Mouse (Mus musculus): ENCODE measurements at regions not wholly inside any gene's neighbourhood (a gene's known extent, or its start where the extent isn't known, plus 50 kb on each side); places are given as distances from the start of the nearest gene placed in this dataset.

DNA sequence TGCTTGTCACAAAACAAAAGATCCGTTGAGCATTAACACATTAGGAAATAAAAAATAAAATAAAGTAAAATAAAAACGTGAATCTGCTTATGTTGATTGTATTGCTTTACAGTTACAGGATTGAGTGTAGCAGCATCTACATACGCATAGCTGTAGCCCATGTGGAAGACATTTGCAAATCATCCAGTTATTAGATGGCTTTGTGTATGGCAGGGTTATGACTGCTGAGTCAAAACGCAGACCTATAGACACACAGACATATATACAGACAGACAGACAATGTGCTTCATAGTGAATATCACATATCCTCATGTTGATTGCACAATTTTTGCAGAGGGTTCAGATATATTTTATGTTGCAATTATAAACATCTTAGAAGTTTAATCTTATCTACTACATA lies 64.5 kb downstream of the Gm11146 start:
- Histone ChIP-seq H3K4me1 (ENCODE audit: control insufficient read depth, insufficient read depth, low read length) (peaks cover 7% of the 10 kb centered on the region; the same call in 1 of the 2 replicates), H3K9me3 (ENCODE audit: control insufficient read depth, low read length) (no peaks in the 10 kb centered on the region), H3K4me2 (ENCODE audit: low read depth, low read length) (peak overlapping the region; percentile 49), H3K27me3 (ENCODE audit: control insufficient read depth, insufficient read depth, low read length) (no peaks in the 10 kb centered on the region), H3K4me3 (ENCODE audit: low read depth, low read length) (peak overlapping the region; percentile 24; the same call in 1 of the 2 replicates), H3K36me3 (ENCODE audit: control insufficient read depth, insufficient read depth, low read length) (no peaks in the 10 kb centered on the region), H3K9ac (replicated peaks; ENCODE audit: low read depth, low read length) (peak overlapping the region; percentile 59), H3K27ac (ENCODE audit: low read depth, low read length) (peak overlapping the region; percentile 95)
- ATAC-seq (ENCODE audit: low read depth): peak; percentile 49
- WGBS: 37% methylated on average over 4 of the region's 4 CpGs

- no peaks in the 10 kb centered on the region for H3K27me3 ChIP-seq (ENCODE audit: control insufficient read depth, insufficient read depth, low read length)
- peak overlapping the region; percentile 24 for H3K4me3 ChIP-seq (ENCODE audit: low read depth, low read length)
- H3K4me2 ChIP-seq (ENCODE audit: low read depth, low read length): peak overlapping the region; percentile 49
- H3K36me3 ChIP-seq (ENCODE audit: control insufficient read depth, insufficient read depth, low read length): no peaks in the 10 kb centered on the region
- H3K27ac ChIP-seq (ENCODE audit: low read depth, low read length): peak overlapping the region; percentile 95
- peaks cover 7% of the 10 kb centered on the region; the same call in 1 of the 2 replicates for H3K4me1 ChIP-seq (ENCODE audit: control insufficient read depth, insufficient read depth, low read length)
- no peaks in the 10 kb centered on the region for H3K9me3 ChIP-seq (ENCODE audit: control insufficient read depth, low read length)
- 20% methylated on average over 10 of the region's 10 CpGs for WGBS
- peak; percentile 90 for ATAC-seq (ENCODE audit: low read depth)
- H3K9ac ChIP-seq (replicated peaks; ENCODE audit: low read depth, low read length): peak overlapping the region; percentile 59
Observed at GRCm38 (mm10) chr16:77536746-77537145, 65.1 kb downstream of the Gm11146 start.

- peak; percentile 85 for ATAC-seq (ENCODE audit: low read depth)
- H3K9ac ChIP-seq (replicated peaks; ENCODE audit: low read depth, low read length): peak overlapping the region; percentile 59
- peak overlapping the region; percentile 49 for H3K4me2 ChIP-seq (ENCODE audit: low read depth, low read length)
- 19% methylated on average over 6 of the region's 6 CpGs for WGBS
- H3K36me3 ChIP-seq (ENCODE audit: control insufficient read depth, insufficient read depth, low read length): no peaks in the 10 kb centered on the region
- no peaks in the 10 kb centered on the region for H3K27me3 ChIP-seq (ENCODE audit: control insufficient read depth, insufficient read depth, low read length)
- H3K4me1 ChIP-seq (ENCODE audit: control insufficient read depth, insufficient read depth, low read length): peaks cover 7% of the 10 kb centered on the region; the same call in 1 of the 2 replicates
- H3K27ac ChIP-seq (ENCODE audit: low read depth, low read length): peak overlapping the region; percentile 95
- no peaks in the 10 kb centered on the region for H3K9me3 ChIP-seq (ENCODE audit: control insufficient read depth, low read length)
- H3K4me3 ChIP-seq (ENCODE audit: low read depth, low read length): peak overlapping the region; percentile 24
Observed at GRCm38 (mm10) chr16:77536314-77536713, 65.6 kb downstream of the Gm11146 start.

- peak overlapping the region; percentile 2; the same call in 1 of the 2 replicates for H3K27ac ChIP-seq (ENCODE audit: low read depth, low read length)
- ATAC-seq (ENCODE audit: low read depth): no peak
- peaks cover 7% of the 10 kb centered on the region; the same call in 1 of the 2 replicates for H3K4me1 ChIP-seq (ENCODE audit: control insufficient read depth, insufficient read depth, low read length)
- H3K9ac ChIP-seq (replicated peaks; ENCODE audit: low read depth, low read length): no peak overlapping the region
- H3K4me3 ChIP-seq (ENCODE audit: low read depth, low read length): no peak overlapping the region
- no peaks in the 10 kb centered on the region for H3K27me3 ChIP-seq (ENCODE audit: control insufficient read depth, insufficient read depth, low read length)
- H3K9me3 ChIP-seq (ENCODE audit: control insufficient read depth, low read length): no peaks in the 10 kb centered on the region
- H3K36me3 ChIP-seq (ENCODE audit: control insufficient read depth, insufficient read depth, low read length): no peaks in the 10 kb centered on the region
- no peak overlapping the region for H3K4me2 ChIP-seq (ENCODE audit: low read depth, low read length)
- WGBS: 86% methylated on average over 3 of the region's 3 CpGs
Observed at GRCm38 (mm10) chr16:77535021-77535420, 66.9 kb downstream of the Gm11146 start.

GRCm38 (mm10) chr16:77531596-77531995 lies 70.3 kb downstream of the Gm11146 start:
- H3K36me3 ChIP-seq (ENCODE audit: control insufficient read depth, insufficient read depth, low read length): no peaks in the 10 kb centered on the region
- H3K9me3 ChIP-seq (ENCODE audit: control insufficient read depth, low read length): no peaks in the 10 kb centered on the region
- no peak overlapping the region for H3K4me3 ChIP-seq (ENCODE audit: low read depth, low read length)
- no peak overlapping the region for H3K4me2 ChIP-seq (ENCODE audit: low read depth, low read length)
- H3K9ac ChIP-seq (replicated peaks; ENCODE audit: low read depth, low read length): no peak overlapping the region
- H3K27me3 ChIP-seq (ENCODE audit: control insufficient read depth, insufficient read depth, low read length): no peaks in the 10 kb centered on the region
- no peak for ATAC-seq (ENCODE audit: low read depth)
- 27% methylated on average over 10 of the region's 10 CpGs for WGBS
- no peaks in the 10 kb centered on the region for H3K4me1 ChIP-seq (ENCODE audit: control insufficient read depth, insufficient read depth, low read length)
- H3K27ac ChIP-seq (ENCODE audit: low read depth, low read length): peak overlapping the region; percentile 44

- Histone ChIP-seq H3K9me3 (ENCODE audit: control insufficient read depth, low read length) (no peaks in the 10 kb centered on the region), H3K9ac (replicated peaks; ENCODE audit: low read depth, low read length) (no peak overlapping the region), H3K27me3 (ENCODE audit: control insufficient read depth, insufficient read depth, low read length) (no peaks in the 10 kb centered on the region), H3K4me3 (ENCODE audit: low read depth, low read length) (no peak overlapping the region), H3K27ac (ENCODE audit: low read depth, low read length) (no peak overlapping the region), H3K4me2 (ENCODE audit: low read depth, low read length) (no peak overlapping the region), H3K4me1 (ENCODE audit: control insufficient read depth, insufficient read depth, low read length) (no peaks in the 10 kb centered on the region), H3K36me3 (ENCODE audit: control insufficient read depth, insufficient read depth, low read length) (no peaks in the 10 kb centered on the region)
- no peak for ATAC-seq (ENCODE audit: low read depth)
- 82% methylated on average over 1 of the region's 1 CpGs for WGBS
Observed at GRCm38 (mm10) chr16:77527951-77528350, 73.9 kb downstream of the Gm11146 start.

DNA sequence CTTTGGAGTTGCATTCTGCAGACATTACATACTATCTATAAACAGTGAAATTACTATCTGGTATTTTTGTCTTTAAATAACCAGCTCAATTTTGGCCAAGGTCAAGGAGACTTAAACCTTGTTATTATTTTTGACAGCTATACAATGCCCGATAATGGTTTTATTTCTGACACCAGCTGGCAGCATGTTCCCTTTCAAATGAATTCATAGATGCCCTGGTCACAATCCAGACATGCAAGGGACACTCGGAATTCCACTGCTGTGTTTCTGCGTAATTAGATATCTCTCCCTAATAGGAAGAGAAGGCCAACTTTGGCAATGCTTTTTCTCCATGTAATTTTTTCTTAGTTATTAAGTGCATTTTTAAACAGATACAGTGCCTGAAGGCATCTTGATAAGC lies 87.3 kb downstream of the Gm11146 start:
- ATAC-seq (ENCODE audit: low read depth): no peak
- no peaks in the 10 kb centered on the region for H3K27me3 ChIP-seq (ENCODE audit: control insufficient read depth, insufficient read depth, low read length)
- no peaks in the 10 kb centered on the region for H3K36me3 ChIP-seq (ENCODE audit: control insufficient read depth, insufficient read depth, low read length)
- 43% methylated on average over 3 of the region's 3 CpGs for WGBS
- no peak overlapping the region for H3K4me3 ChIP-seq (ENCODE audit: low read depth, low read length)
- H3K9ac ChIP-seq (replicated peaks; ENCODE audit: low read depth, low read length): no peak overlapping the region
- H3K4me2 ChIP-seq (ENCODE audit: low read depth, low read length): no peak overlapping the region
- H3K27ac ChIP-seq (ENCODE audit: low read depth, low read length): no peak overlapping the region
- H3K4me1 ChIP-seq (ENCODE audit: control insufficient read depth, insufficient read depth, low read length): no peaks in the 10 kb centered on the region
- H3K9me3 ChIP-seq (ENCODE audit: control insufficient read depth, low read length): no peaks in the 10 kb centered on the region

DNA sequence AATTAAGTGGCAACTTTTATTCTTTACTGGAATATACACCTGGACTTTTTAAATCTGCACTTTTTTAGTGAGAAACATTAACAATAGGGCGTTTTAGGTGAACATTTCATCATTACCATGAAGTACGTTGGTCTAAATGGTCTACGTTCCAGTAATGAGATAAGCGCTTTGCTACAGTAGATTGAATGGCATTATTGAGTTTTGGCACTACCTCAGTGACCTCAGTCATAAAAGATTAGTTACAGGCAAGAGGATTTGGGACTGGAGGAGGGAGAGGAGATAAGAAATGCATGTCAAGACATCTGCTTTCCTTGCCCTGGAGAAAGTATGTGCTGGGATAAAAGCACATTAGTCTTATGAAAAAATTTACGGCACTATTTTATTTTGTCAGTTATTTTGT lies 98.3 kb downstream of the Gm11146 start:
- Histone ChIP-seq H3K4me2 (ENCODE audit: low read depth, low read length) (peak overlapping the region; percentile 31), H3K36me3 (ENCODE audit: control insufficient read depth, insufficient read depth, low read length) (no peaks in the 10 kb centered on the region), H3K4me3 (ENCODE audit: low read depth, low read length) (no peak overlapping the region), H3K27me3 (ENCODE audit: control insufficient read depth, insufficient read depth, low read length) (no peaks in the 10 kb centered on the region), H3K9me3 (ENCODE audit: control insufficient read depth, low read length) (no peaks in the 10 kb centered on the region), H3K9ac (replicated peaks; ENCODE audit: low read depth, low read length) (no peak overlapping the region), H3K4me1 (ENCODE audit: control insufficient read depth, insufficient read depth, low read length) (peaks cover 10% of the 10 kb centered on the region; the same call in 1 of the 2 replicates), H3K27ac (ENCODE audit: low read depth, low read length) (no peak overlapping the region)
- WGBS: 54% methylated on average over 5 of the region's 5 CpGs
- ATAC-seq (ENCODE audit: low read depth): no peak

GRCm38 (mm10) chr16:77502916-77503315 lies 99.0 kb downstream of the Gm11146 start:
- Histone ChIP-seq H3K4me1 (ENCODE audit: control insufficient read depth, insufficient read depth, low read length) (peaks cover 10% of the 10 kb centered on the region; the same call in 1 of the 2 replicates), H3K27ac (ENCODE audit: low read depth, low read length) (no peak overlapping the region), H3K9ac (replicated peaks; ENCODE audit: low read depth, low read length) (no peak overlapping the region), H3K36me3 (ENCODE audit: control insufficient read depth, insufficient read depth, low read length) (no peaks in the 10 kb centered on the region), H3K4me3 (ENCODE audit: low read depth, low read length) (no peak overlapping the region), H3K27me3 (ENCODE audit: control insufficient read depth, insufficient read depth, low read length) (no peaks in the 10 kb centered on the region), H3K4me2 (ENCODE audit: low read depth, low read length) (no peak overlapping the region), H3K9me3 (ENCODE audit: control insufficient read depth, low read length) (no peaks in the 10 kb centered on the region)
- WGBS: 67% methylated on average over 5 of the region's 5 CpGs
- no peak for ATAC-seq (ENCODE audit: low read depth)
